Mouse (Mus musculus) T-helper 2 cell (primary cell): ENCODE data around the gene Myh15.
"Not testable (repeated sequence)": the region's sequence is repeated elsewhere in the genome, so short reads cannot be mapped to it uniquely, and the experiment has no call there.

Experiments used
- in situ Hi-C: fragments of 300-600 bp; cut with MboI, MseI; formaldehyde crosslinking; loops from one replicate; pipeline ENCODE4 v1.15.1; 2025; ENCODE audit warnings: high pct_unique_total_duplicates

Myh15 gene

DNA sequence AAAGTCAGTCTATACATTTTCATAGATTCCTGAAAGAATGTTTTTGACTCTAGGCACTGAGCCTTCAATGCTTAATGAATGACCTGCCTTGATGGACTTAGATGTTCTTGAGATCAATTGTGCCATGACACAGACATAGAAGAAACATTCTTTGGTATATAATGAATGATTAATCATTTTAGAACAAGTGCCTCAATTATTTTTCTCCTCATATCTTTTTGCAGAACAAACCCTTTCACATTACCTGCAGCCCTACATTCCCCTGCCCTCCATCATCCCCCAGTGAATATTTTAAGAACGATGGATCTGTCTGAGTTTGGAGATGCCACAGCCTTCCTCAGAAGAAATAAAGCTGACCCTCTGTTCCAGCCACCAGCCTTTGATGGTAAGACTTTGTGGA, at the start of gene Myh15:
TSS of gene Myh15 (plus strand) at position 301 of the 400 bp plus-strand sequence.
- in situ Hi-C loops, result no loop called here

DNA sequence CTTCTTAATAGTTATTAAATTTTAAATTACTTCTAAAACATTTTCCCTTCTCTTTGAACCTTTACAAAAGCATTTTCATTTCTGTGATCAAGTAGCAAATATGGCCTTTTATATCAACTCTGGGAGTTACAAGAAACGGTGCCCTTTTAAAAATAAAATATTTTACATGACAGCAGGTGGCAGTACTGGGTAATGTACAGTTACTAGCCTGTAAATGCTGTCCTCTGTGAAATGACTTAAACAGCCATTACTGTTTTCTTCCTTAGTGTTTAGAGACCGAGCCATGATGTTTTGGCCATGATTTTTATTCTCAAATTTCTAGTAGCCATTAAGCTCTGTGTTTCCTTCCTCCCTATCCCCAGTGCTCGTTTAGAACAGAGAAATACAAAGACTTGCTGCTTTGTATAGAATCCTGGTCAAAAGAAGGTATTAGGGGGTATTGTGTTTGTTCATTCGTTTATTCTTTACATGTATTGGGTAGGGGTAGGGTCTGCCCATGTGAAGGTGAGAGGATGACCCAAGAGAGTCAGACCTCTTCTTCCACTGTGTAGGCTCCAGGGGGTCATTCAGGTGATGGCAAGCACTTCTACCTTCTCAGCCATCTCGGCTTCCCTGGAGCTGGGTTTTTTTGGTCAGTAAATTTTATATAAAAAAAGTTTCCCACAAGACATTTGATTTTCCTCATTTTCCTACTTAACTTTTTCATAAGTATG, 40.5 kb upstream of the Myh15 start:
- in situ Hi-C loops, result no loop called here

- in situ Hi-C loops, result no loop called here
Observed at GRCm38 (mm10) chr16:49035852-49036251, 21.4 kb upstream of the Myh15 start.

DNA sequence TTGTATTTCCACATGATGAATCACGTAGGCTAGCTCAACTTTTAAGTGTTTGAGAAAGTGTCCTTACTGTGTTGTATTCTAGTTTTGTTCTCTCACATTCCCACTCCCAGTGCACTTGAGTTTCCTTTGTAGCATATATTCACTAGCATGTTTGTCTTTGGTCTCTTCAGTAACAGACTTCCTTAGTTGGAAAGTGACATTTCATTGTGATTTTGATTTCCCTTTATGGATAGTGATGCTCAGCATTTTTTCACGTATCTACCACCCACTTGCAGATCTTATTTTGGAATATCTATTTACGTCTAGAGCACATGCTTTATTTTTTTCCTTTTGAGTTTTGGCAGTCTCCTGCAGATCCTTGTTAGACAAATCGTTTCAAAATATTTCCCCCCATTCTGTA, 19.5 kb upstream of the Myh15 start:
- in situ Hi-C loops, result no loop called here

DNA sequence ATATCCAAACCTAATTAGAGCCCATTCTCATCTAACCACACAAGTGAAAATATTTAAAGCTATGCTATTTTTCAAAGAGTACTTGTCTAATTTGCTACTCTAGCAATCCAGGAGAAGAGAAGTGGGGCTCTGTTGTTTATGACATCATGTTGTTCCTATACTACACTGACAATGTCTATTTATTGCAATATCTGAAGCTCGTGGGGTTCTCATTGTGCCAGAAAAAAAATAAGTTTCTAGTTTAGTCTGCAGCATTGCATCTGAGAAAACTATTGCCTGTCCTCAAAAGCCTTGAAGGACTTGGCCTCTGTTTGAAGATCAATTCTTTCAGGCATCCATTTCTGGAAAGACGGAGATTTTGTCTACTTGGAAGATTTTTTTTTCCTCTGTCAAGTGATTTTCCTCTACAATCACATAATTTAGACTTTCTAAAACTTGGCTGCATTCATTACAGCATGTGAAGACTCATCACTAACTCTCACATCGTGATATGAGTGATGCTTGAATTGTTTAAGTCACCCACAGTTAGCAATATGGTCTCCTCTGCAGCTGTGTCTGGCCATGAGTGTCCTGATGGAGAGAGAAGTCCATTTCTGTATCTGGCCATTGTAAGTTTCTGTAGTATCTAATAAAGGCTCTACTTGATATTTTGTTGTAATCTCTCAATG, 16.6 kb upstream of the Myh15 start:
- in situ Hi-C loops, result no loop called here

- in situ Hi-C loops, result no loop called here
Observed at GRCm38 (mm10) chr16:49049214-49049613, 8.1 kb upstream of the Myh15 start.

GRCm38 (mm10) chr16:49069256-49069963, 12.1 kb downstream of the Myh15 start:
- in situ Hi-C loops, result no loop called here

- in situ Hi-C loops, result no loop called here
Observed at GRCm38 (mm10) chr16:49071316-49071715, 14.0 kb downstream of the Myh15 start.

- in situ Hi-C loops, result no loop called here
Observed at GRCm38 (mm10) chr16:49128015-49128414, 70.7 kb downstream of the Myh15 start.

- in situ Hi-C loops, result loop anchor here (25.0 kb wide), 1 partner anchor 281 kb away; no protein-coding TSS in a partner anchor
Observed at GRCm38 (mm10) chr16:49156193-49156592, 98.9 kb downstream of the Myh15 start.

GRCm38 (mm10) chr16:49164349-49165137, 107.3 kb downstream of the Myh15 start:
- in situ Hi-C loops, result loop anchor here (25.0 kb wide), 1 partner anchor 273 kb away; no protein-coding TSS in a partner anchor

DNA sequence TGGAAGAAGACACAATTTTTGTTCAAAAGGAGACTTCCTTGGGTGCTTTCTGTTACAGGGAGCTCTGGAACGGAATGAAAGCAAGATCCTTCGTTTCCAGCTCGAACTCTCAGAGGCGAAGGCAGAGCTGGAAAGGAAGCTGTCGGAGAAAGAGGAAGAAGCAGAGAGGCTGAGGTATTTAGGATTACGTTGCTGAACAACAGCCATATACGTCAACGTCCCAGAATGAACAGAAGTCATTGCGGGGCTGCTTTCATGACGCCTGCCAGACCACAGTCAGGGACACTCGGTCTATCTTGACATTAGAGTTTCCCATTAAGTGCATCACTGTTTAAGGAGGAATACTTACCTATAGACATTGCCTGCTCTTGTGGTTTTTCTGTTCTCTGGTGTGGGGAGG, 108.4 kb downstream of the Myh15 start:
- in situ Hi-C loops, result loop anchor here (25.0 kb wide), 1 partner anchor 272 kb away; no protein-coding TSS in a partner anchor

DNA sequence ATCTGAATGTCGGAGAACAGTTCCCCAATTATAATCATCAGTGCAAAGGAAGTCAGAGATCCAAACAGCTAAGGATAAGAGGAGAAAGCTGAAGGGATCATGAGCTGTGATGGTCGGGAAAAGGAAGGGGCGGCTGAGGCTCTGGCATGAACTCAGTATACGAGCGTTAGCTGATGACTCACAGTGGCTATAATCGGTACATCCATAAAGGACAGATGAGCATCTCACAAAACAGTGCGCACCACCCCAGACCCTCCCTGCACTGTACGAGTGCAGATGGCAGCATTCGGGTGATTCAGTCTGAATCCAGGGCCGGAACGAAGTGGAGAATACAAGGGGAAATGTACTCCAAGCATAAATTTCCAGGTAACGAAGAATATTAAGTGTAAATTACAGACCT, 110.0 kb downstream of the Myh15 start:
- in situ Hi-C loops, result loop anchor here (25.0 kb wide), 1 partner anchor 270 kb away; no protein-coding TSS in a partner anchor

- in situ Hi-C loops, result no loop called here
Observed at GRCm38 (mm10) chr16:49175077-49175476, 117.8 kb downstream of the Myh15 start.

GRCm38 (mm10) chr16:49175729-49176395, 118.6 kb downstream of the Myh15 start:
- in situ Hi-C loops, result no loop called here

GRCm38 (mm10) chr16:49193521-49193920, 136.2 kb downstream of the Myh15 start:
- in situ Hi-C loops, result no loop called here

GRCm38 (mm10) chr16:49193986-49194385, 136.7 kb downstream of the Myh15 start:
- in situ Hi-C loops, result no loop called here

- in situ Hi-C loops, result no loop called here
Observed at GRCm38 (mm10) chr16:49196290-49196689, 139.0 kb downstream of the Myh15 start.

- in situ Hi-C loops, result no loop called here
Observed at GRCm38 (mm10) chr16:49197951-49198350, 140.7 kb downstream of the Myh15 start.

DNA sequence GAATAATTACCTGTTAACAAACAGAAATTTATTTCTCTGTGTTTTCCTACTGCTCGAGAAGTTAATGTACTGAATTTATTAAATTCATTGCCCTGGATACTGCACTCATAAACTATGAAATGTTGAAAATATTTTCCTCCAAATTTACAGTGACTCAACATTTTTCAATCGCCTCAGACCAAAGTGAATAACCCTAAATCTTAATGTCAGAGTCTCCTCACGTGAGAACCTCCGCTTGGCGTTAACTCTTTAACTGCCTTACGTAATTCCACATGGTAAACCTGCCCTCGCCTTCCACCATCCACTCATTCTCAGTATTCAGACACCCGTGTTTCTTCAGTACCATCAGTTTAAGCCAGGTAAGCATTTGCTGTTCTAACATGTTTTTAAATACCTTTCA, 166.4 kb downstream of the Myh15 start:
- in situ Hi-C loops, result no loop called here

GRCm38 (mm10) chr16:49243517-49243916, 186.2 kb downstream of the Myh15 start:
- in situ Hi-C loops, result not testable (repeated sequence)
